Comparison of ENCODE assay signal across 15 mouse cellular contexts in genomic region chr3:30478252-30478651, GRCm38 (mm10).
"Had no signal": no experiment of that assay in that cellular context is flagged by ENCODE, and none has a peak within 500 bp of the region (broad histone marks: within the 10 kb centered on the region; RNA-seq: fewer than 3 reads in every experiment).

No protein-coding gene starts in this region.

- DNase-seq: kidney, adult 2 months; kidney, postnatal 36 days; liver, postnatal 0 days; lung, embryonic 14.5 days; retina, postnatal 1 day; right cerebral cortex, postnatal 25 days; spleen, adult 18-20 months; thymus, postnatal 25 days had no signal

- H3K4me2 ChIP-seq: lung, embryonic 14.5 days; midbrain, embryonic 13.5 days; stomach, embryonic 15.5 days had no signal

- H3K9ac ChIP-seq: liver, embryonic 14.5 days; liver, postnatal 0 days; lung, embryonic 14.5 days; midbrain, embryonic 13.5 days; stomach, embryonic 15.5 days had no signal

- H3K9me3 ChIP-seq: midbrain, embryonic 10.5 days; midbrain, embryonic 13.5 days; stomach, embryonic 15.5 days had no signal

- H3K36me3 ChIP-seq: midbrain, embryonic 10.5 days; midbrain, embryonic 13.5 days; stomach, embryonic 15.5 days had no signal

- H3K4me3 ChIP-seq: midbrain, embryonic 10.5 days; midbrain, embryonic 13.5 days; myocyte; stomach, embryonic 15.5 days had no signal

- H3K27ac ChIP-seq: kidney, postnatal 0 days; liver, embryonic 14.5 days; macrophage; midbrain, embryonic 10.5 days; midbrain, embryonic 13.5 days; stomach, embryonic 15.5 days had no signal

- H3K27me3 ChIP-seq: midbrain, embryonic 13.5 days; stomach, embryonic 15.5 days had no signal
